Mouse (Mus musculus): ENCODE data around the gene Cisd2. TPM values are rescaled to one million over a fixed set of nuclear protein-coding genes. Genes with fewer than 3 reads are reported as not detected.
A peak's percentile ranks its signal among the peaks of the same experiment; 100 is the strongest.

Cisd2 gene
- polyA plus RNA-seq, 1 experiment from 2014 or later = 72.8 TPM

- DNase-seq (ENCODE audit: low spot score) = no peak
- H3K4me2 ChIP-seq (ENCODE audit: low read depth) = no peak overlapping the region
- no peaks in the 10 kb centered on the region for H3K9me3 ChIP-seq (ENCODE audit: control insufficient read depth, low read length)
- ATAC-seq (ENCODE audit: insufficient read depth, low FRiP score, low TSS enrichment) = no peak
- WGBS = 88% methylated on average over 9 of the region's 9 CpGs
- H3K27me3 ChIP-seq (ENCODE audit: control insufficient read depth, insufficient read depth, low read length) = no peaks in the 10 kb centered on the region
- H3K4me3 ChIP-seq (ENCODE audit: low read depth, low read length) = no peak overlapping the region
- H3K4me1 ChIP-seq (ENCODE audit: control insufficient read depth, insufficient read depth, low read length) = peaks cover 8% of the 10 kb centered on the region; the same call in 1 of the 2 replicates
- no peak overlapping the region for H3K27ac ChIP-seq (ENCODE audit: low read depth, low read length)
- no peaks in the 10 kb centered on the region for H3K36me3 ChIP-seq (ENCODE audit: control insufficient read depth, insufficient read depth, low read length)
- H3K9ac ChIP-seq (ENCODE audit: low read length) = no peak overlapping the region
Observed at GRCm38 (mm10) chr3:135420542-135421309, 3.0 kb downstream of the Cisd2 start.

GRCm38 (mm10) chr3:135417799-135418198 is 5.9 kb downstream of the Cisd2 start:
- 86% methylated on average over 3 of the region's 3 CpGs for WGBS
- DNase-seq (ENCODE audit: low spot score) (no peak), ATAC-seq (ENCODE audit: insufficient read depth, low FRiP score, low TSS enrichment) (no peak)
- no peak overlapping the region for H3K27ac ChIP-seq (ENCODE audit: low read depth, low read length)
- H3K9me3 ChIP-seq (ENCODE audit: control insufficient read depth, low read length) = no peaks in the 10 kb centered on the region
- H3K36me3 ChIP-seq (ENCODE audit: control insufficient read depth, insufficient read depth, low read length) = no peaks in the 10 kb centered on the region
- H3K4me1 ChIP-seq (ENCODE audit: control insufficient read depth, insufficient read depth, low read length) = 0 out of 2 replicates have a peak, but pooled peaks cover 3% of the 10 kb centered on the region
- H3K4me2 ChIP-seq (ENCODE audit: low read depth) = no peak overlapping the region
- H3K27me3 ChIP-seq (ENCODE audit: control insufficient read depth, insufficient read depth, low read length) = no peaks in the 10 kb centered on the region
- no peak overlapping the region for H3K9ac ChIP-seq (ENCODE audit: low read length)
- H3K4me3 ChIP-seq (ENCODE audit: low read depth, low read length) = no peak overlapping the region

- H3K4me1 ChIP-seq (ENCODE audit: control insufficient read depth, insufficient read depth, low read length) = 0 out of 2 replicates have a peak, but pooled peaks cover 6% of the 10 kb centered on the region
- no peak overlapping the region for H3K4me2 ChIP-seq (ENCODE audit: low read depth)
- 86% methylated on average over 3 of the region's 3 CpGs for WGBS
- H3K9me3 ChIP-seq (ENCODE audit: control insufficient read depth, low read length) = no peaks in the 10 kb centered on the region
- DNase-seq (ENCODE audit: low spot score) = no peak
- no peaks in the 10 kb centered on the region for H3K36me3 ChIP-seq (ENCODE audit: control insufficient read depth, insufficient read depth, low read length)
- no peak overlapping the region for H3K4me3 ChIP-seq (ENCODE audit: low read depth, low read length)
- H3K27ac ChIP-seq (ENCODE audit: low read depth, low read length) = no peak overlapping the region
- H3K9ac ChIP-seq (ENCODE audit: low read length) = no peak overlapping the region
- H3K27me3 ChIP-seq (ENCODE audit: control insufficient read depth, insufficient read depth, low read length) = no peaks in the 10 kb centered on the region
- ATAC-seq (ENCODE audit: insufficient read depth, low FRiP score, low TSS enrichment) = no peak
Observed at GRCm38 (mm10) chr3:135417245-135417644, 6.5 kb downstream of the Cisd2 start.

GRCm38 (mm10) chr3:135411824-135412223 is 11.9 kb downstream of the Cisd2 start:
- Histone ChIP-seq H3K4me3 (ENCODE audit: low read depth, low read length) (no peak overlapping the region), H3K4me2 (ENCODE audit: low read depth) (no peak overlapping the region), H3K9me3 (ENCODE audit: control insufficient read depth, low read length) (no peaks in the 10 kb centered on the region), H3K27me3 (ENCODE audit: control insufficient read depth, insufficient read depth, low read length) (no peaks in the 10 kb centered on the region), H3K4me1 (ENCODE audit: control insufficient read depth, insufficient read depth, low read length) (peaks cover 5% of the 10 kb centered on the region; the same call in 1 of the 2 replicates), H3K27ac (ENCODE audit: low read depth, low read length) (no peak overlapping the region), H3K9ac (ENCODE audit: low read length) (no peak overlapping the region), H3K36me3 (ENCODE audit: control insufficient read depth, insufficient read depth, low read length) (0 out of 2 replicates have a peak, but pooled peaks cover 6% of the 10 kb centered on the region)
- DNase-seq (ENCODE audit: low spot score) (peak; percentile 53), ATAC-seq (ENCODE audit: insufficient read depth, low FRiP score, low TSS enrichment) (peak; percentile 65)
- WGBS = 53% methylated on average over 9 of the region's 9 CpGs

- WGBS = 91% methylated on average over 12 of the region's 12 CpGs
- H3K9ac ChIP-seq (ENCODE audit: low read length) = no peak overlapping the region
- H3K27ac ChIP-seq (ENCODE audit: low read depth, low read length) = no peak overlapping the region
- H3K4me2 ChIP-seq (ENCODE audit: low read depth) = no peak overlapping the region
- H3K4me1 ChIP-seq (ENCODE audit: control insufficient read depth, insufficient read depth, low read length) = peaks cover 5% of the 10 kb centered on the region; the same call in 1 of the 2 replicates
- no peaks in the 10 kb centered on the region for H3K9me3 ChIP-seq (ENCODE audit: control insufficient read depth, low read length)
- no peaks in the 10 kb centered on the region for H3K27me3 ChIP-seq (ENCODE audit: control insufficient read depth, insufficient read depth, low read length)
- no peak overlapping the region for H3K4me3 ChIP-seq (ENCODE audit: low read depth, low read length)
- DNase-seq (ENCODE audit: low spot score) (no peak), ATAC-seq (ENCODE audit: insufficient read depth, low FRiP score, low TSS enrichment) (no peak)
- H3K36me3 ChIP-seq (ENCODE audit: control insufficient read depth, insufficient read depth, low read length) = 0 out of 2 replicates have a peak, but pooled peaks cover 6% of the 10 kb centered on the region
Observed at GRCm38 (mm10) chr3:135411056-135411455, 12.7 kb downstream of the Cisd2 start.

GRCm38 (mm10) chr3:135409219-135409618 is 14.5 kb downstream of the Cisd2 start:
- H3K9me3 ChIP-seq (ENCODE audit: control insufficient read depth, low read length) = no peaks in the 10 kb centered on the region
- H3K27me3 ChIP-seq (ENCODE audit: control insufficient read depth, insufficient read depth, low read length) = no peaks in the 10 kb centered on the region
- no peak overlapping the region for H3K9ac ChIP-seq (ENCODE audit: low read length)
- 0 out of 2 replicates have a peak, but pooled peaks cover 6% of the 10 kb centered on the region for H3K36me3 ChIP-seq (ENCODE audit: control insufficient read depth, insufficient read depth, low read length)
- no peak overlapping the region for H3K4me2 ChIP-seq (ENCODE audit: low read depth)
- H3K4me3 ChIP-seq (ENCODE audit: low read depth, low read length) = no peak overlapping the region
- DNase-seq (ENCODE audit: low spot score) = no peak
- WGBS = 95% methylated on average over 5 of the region's 5 CpGs
- ATAC-seq (ENCODE audit: insufficient read depth, low FRiP score, low TSS enrichment) = no peak
- H3K4me1 ChIP-seq (ENCODE audit: control insufficient read depth, insufficient read depth, low read length) = peaks cover 5% of the 10 kb centered on the region; the same call in 1 of the 2 replicates
- H3K27ac ChIP-seq (ENCODE audit: low read depth, low read length) = no peak overlapping the region

- H3K27me3 ChIP-seq (ENCODE audit: control insufficient read depth, insufficient read depth, low read length) = no peaks in the 10 kb centered on the region
- ATAC-seq (ENCODE audit: insufficient read depth, low FRiP score, low TSS enrichment) = no peak
- WGBS = 89% methylated on average over 9 of the region's 9 CpGs
Observed at GRCm38 (mm10) chr3:135407351-135407750, 16.4 kb downstream of the Cisd2 start.

GRCm38 (mm10) chr3:135404599-135404998 is 19.1 kb downstream of the Cisd2 start:
- Histone ChIP-seq H3K36me3 (ENCODE audit: control insufficient read depth, insufficient read depth, low read length) (0 out of 2 replicates have a peak, but pooled peaks cover 3% of the 10 kb centered on the region), H3K27ac (ENCODE audit: low read depth, low read length) (no peak overlapping the region), H3K9ac (ENCODE audit: low read length) (no peak overlapping the region), H3K4me3 (ENCODE audit: low read depth, low read length) (no peak overlapping the region), H3K9me3 (ENCODE audit: control insufficient read depth, low read length) (no peaks in the 10 kb centered on the region), H3K27me3 (ENCODE audit: control insufficient read depth, insufficient read depth, low read length) (no peaks in the 10 kb centered on the region), H3K4me1 (ENCODE audit: control insufficient read depth, insufficient read depth, low read length) (no peaks in the 10 kb centered on the region), H3K4me2 (ENCODE audit: low read depth) (no peak overlapping the region)
- WGBS = 85% methylated on average over 4 of the region's 4 CpGs
- DNase-seq (ENCODE audit: low spot score) = no peak
- no peak for ATAC-seq (ENCODE audit: insufficient read depth, low FRiP score, low TSS enrichment)

More at GRCm38 (mm10) chr3:135407351-135407750, 16.4 kb downstream of the Cisd2 start:
- H3K4me2 ChIP-seq (ENCODE audit: low read depth) = no peak overlapping the region
- H3K4me3 ChIP-seq (ENCODE audit: low read depth, low read length) = no peak overlapping the region
- DNase-seq (ENCODE audit: low spot score) = no peak
- H3K36me3 ChIP-seq (ENCODE audit: control insufficient read depth, insufficient read depth, low read length) = 0 out of 2 replicates have a peak, but pooled peaks cover 6% of the 10 kb centered on the region
- H3K4me1 ChIP-seq (ENCODE audit: control insufficient read depth, insufficient read depth, low read length) = peaks cover 2% of the 10 kb centered on the region; the same call in 1 of the 2 replicates
- H3K9ac ChIP-seq (ENCODE audit: low read length) = no peak overlapping the region
- no peak overlapping the region for H3K27ac ChIP-seq (ENCODE audit: low read depth, low read length)
- H3K9me3 ChIP-seq (ENCODE audit: control insufficient read depth, low read length) = no peaks in the 10 kb centered on the region

- Histone ChIP-seq H3K9ac (ENCODE audit: low read length) (no peak overlapping the region), H3K4me1 (ENCODE audit: control insufficient read depth, insufficient read depth, low read length) (no peaks in the 10 kb centered on the region), H3K27me3 (ENCODE audit: control insufficient read depth, insufficient read depth, low read length) (no peaks in the 10 kb centered on the region), H3K4me3 (ENCODE audit: low read depth, low read length) (no peak overlapping the region), H3K9me3 (ENCODE audit: control insufficient read depth, low read length) (no peaks in the 10 kb centered on the region), H3K36me3 (ENCODE audit: control insufficient read depth, insufficient read depth, low read length) (no peaks in the 10 kb centered on the region), H3K27ac (ENCODE audit: low read depth, low read length) (no peak overlapping the region), H3K4me2 (ENCODE audit: low read depth) (no peak overlapping the region)
- ATAC-seq (ENCODE audit: insufficient read depth, low FRiP score, low TSS enrichment) (no peak), DNase-seq (ENCODE audit: low spot score) (no peak)
- 84% methylated on average over 5 of the region's 5 CpGs for WGBS
Observed at GRCm38 (mm10) chr3:135403856-135404255, 19.9 kb downstream of the Cisd2 start.

Data from neural tube, embryonic 11.5 days (tissue).